Comparison of ENCODE assay signal across 25 mouse cellular contexts in genomic region chr13:105180781-105181180, GRCm38 (mm10).
A peak's percentile ranks its signal among the peaks of the same experiment; 100 is the strongest.
DNase-seq lines count a peak whose midpoint lies in the region; ATAC-seq and TF ChIP-seq lines count a peak whose summit lies in the region.
"Had no signal": no experiment of that assay in that cellular context is flagged by ENCODE, and none has a peak within 500 bp of the region (broad histone marks: within the 10 kb centered on the region; RNA-seq: fewer than 3 reads in every experiment).

No protein-coding gene starts in this region.

- no peaks in the 10 kb centered on the region for H3K9me3 ChIP-seq in forebrain, embryonic 14.5 days (replicated peaks; ENCODE audit: control insufficient read depth, low read length)
- H3K9me3 ChIP-seq in forebrain, embryonic 12.5 days = no peaks in the 10 kb centered on the region
- no peaks in the 10 kb centered on the region for H3K9me3 ChIP-seq in hindbrain, embryonic 13.5 days
- H3K9me3 ChIP-seq in hindbrain, embryonic 11.5 days (ENCODE audit: control insufficient read depth, low read length) = no peaks in the 10 kb centered on the region
- no peaks in the 10 kb centered on the region for H3K9me3 ChIP-seq in midbrain, postnatal 0 days (ENCODE audit: low read length)
- H3K9me3 ChIP-seq in midbrain, embryonic 11.5 days (ENCODE audit: control insufficient read depth, low read length) = no peaks in the 10 kb centered on the region
- no peaks in the 10 kb centered on the region for H3K9me3 ChIP-seq in hindbrain, postnatal 0 days (ENCODE audit: low read length)
- H3K9me3 ChIP-seq: embryonic facial prominence, embryonic 12.5 days; embryonic facial prominence, embryonic 15.5 days; G1E; intestine, embryonic 15.5 days had no signal

- H3K4me1 ChIP-seq in forebrain, embryonic 14.5 days (ENCODE audit: control insufficient read depth, insufficient read depth, low read length) = no peaks in the 10 kb centered on the region
- no peaks in the 10 kb centered on the region for H3K4me1 ChIP-seq in forebrain, embryonic 12.5 days
- H3K4me1 ChIP-seq in hindbrain, embryonic 13.5 days (replicated peaks) = no peaks in the 10 kb centered on the region
- no peaks in the 10 kb centered on the region for H3K4me1 ChIP-seq in hindbrain, embryonic 11.5 days (replicated peaks; ENCODE audit: control insufficient read depth, insufficient read depth, low read length)
- no peaks in the 10 kb centered on the region for H3K4me1 ChIP-seq in midbrain, postnatal 0 days (ENCODE audit: insufficient read depth, low read length)
- no peaks in the 10 kb centered on the region for H3K4me1 ChIP-seq in midbrain, embryonic 11.5 days (ENCODE audit: control insufficient read depth, insufficient read depth, low read length)
- no peaks in the 10 kb centered on the region for H3K4me1 ChIP-seq in hindbrain, postnatal 0 days (ENCODE audit: insufficient read depth, low read length)
- H3K4me1 ChIP-seq: embryonic facial prominence, embryonic 12.5 days; embryonic facial prominence, embryonic 15.5 days; intestine, embryonic 15.5 days had no signal

- H3K9ac ChIP-seq in forebrain, embryonic 14.5 days (ENCODE audit: low read length) = no peak overlapping the region
- no peak overlapping the region for H3K9ac ChIP-seq in forebrain, embryonic 12.5 days
- no peak overlapping the region for H3K9ac ChIP-seq in hindbrain, embryonic 13.5 days
- H3K9ac ChIP-seq in hindbrain, embryonic 11.5 days (ENCODE audit: low read depth, low read length) = no peak overlapping the region
- H3K9ac ChIP-seq in midbrain, postnatal 0 days (replicated peaks; ENCODE audit: low read length, poor library complexity, severe bottlenecking) = no peak overlapping the region
- no peak overlapping the region for H3K9ac ChIP-seq in midbrain, embryonic 11.5 days (ENCODE audit: low read length)
- H3K9ac ChIP-seq in hindbrain, postnatal 0 days (replicated peaks; ENCODE audit: low read length) = no peak overlapping the region
- H3K9ac ChIP-seq: embryonic facial prominence, embryonic 12.5 days; embryonic facial prominence, embryonic 15.5 days; intestine, embryonic 15.5 days had no signal

- TF ChIP-seq CTCF in midbrain, postnatal 0 days (IDR thresholded peaks at IDR 0.05) = no peak
- TF ChIP-seq CTCF in hindbrain, postnatal 0 days (IDR thresholded peaks at IDR 0.05; ENCODE audit: low read depth) = no peak

- H3K27me3 ChIP-seq in forebrain, embryonic 14.5 days (replicated peaks; ENCODE audit: control insufficient read depth, insufficient read depth, low read length) = no peaks in the 10 kb centered on the region
- no peaks in the 10 kb centered on the region for H3K27me3 ChIP-seq in forebrain, embryonic 12.5 days
- no peaks in the 10 kb centered on the region for H3K27me3 ChIP-seq in hindbrain, embryonic 13.5 days
- no peaks in the 10 kb centered on the region for H3K27me3 ChIP-seq in hindbrain, embryonic 11.5 days (ENCODE audit: control insufficient read depth, insufficient read depth, low read length)
- H3K27me3 ChIP-seq in midbrain, postnatal 0 days (ENCODE audit: insufficient read depth, low read length) = no peaks in the 10 kb centered on the region
- no peaks in the 10 kb centered on the region for H3K27me3 ChIP-seq in midbrain, embryonic 11.5 days (ENCODE audit: control insufficient read depth, insufficient read depth, low read length)
- no peaks in the 10 kb centered on the region for H3K27me3 ChIP-seq in hindbrain, postnatal 0 days (ENCODE audit: insufficient read depth, low read length)
- H3K27me3 ChIP-seq: CH12.LX; embryonic facial prominence, embryonic 12.5 days; embryonic facial prominence, embryonic 15.5 days; intestine, embryonic 15.5 days; Patski had no signal

- H3K4me3 ChIP-seq in forebrain, embryonic 14.5 days (ENCODE audit: low read depth, low read length) = no peak overlapping the region
- H3K4me3 ChIP-seq in forebrain, embryonic 12.5 days (replicated peaks) = no peak overlapping the region
- H3K4me3 ChIP-seq in hindbrain, embryonic 13.5 days = no peak overlapping the region
- no peak overlapping the region for H3K4me3 ChIP-seq in hindbrain, embryonic 11.5 days (ENCODE audit: low read depth, low read length)
- no peak overlapping the region for H3K4me3 ChIP-seq in midbrain, postnatal 0 days (ENCODE audit: low read depth, low read length)
- H3K4me3 ChIP-seq in midbrain, embryonic 11.5 days (ENCODE audit: low read depth, low read length) = no peak overlapping the region
- no peak overlapping the region for H3K4me3 ChIP-seq in hindbrain, postnatal 0 days (ENCODE audit: low read length)
- H3K4me3 ChIP-seq: embryonic facial prominence, embryonic 12.5 days; embryonic facial prominence, embryonic 15.5 days; gastrocnemius, adult 2 months; intestine, embryonic 15.5 days had no signal

- no peak for ATAC-seq in forebrain, embryonic 14.5 days
- ATAC-seq in forebrain, embryonic 12.5 days (ENCODE audit: low FRiP score) = no peak
- peak; percentile 57; the same call in 1 of the 2 replicates for ATAC-seq in hindbrain, embryonic 13.5 days (ENCODE audit: low FRiP score)
- no peak for ATAC-seq in hindbrain, embryonic 11.5 days (ENCODE audit: low FRiP score)
- ATAC-seq in midbrain, postnatal 0 days (ENCODE audit: low FRiP score) = no peak
- ATAC-seq in midbrain, embryonic 11.5 days (ENCODE audit: low FRiP score) = no peak
- peak; percentile 58; the same call in 1 of the 2 replicates for ATAC-seq in hindbrain, postnatal 0 days
- ATAC-seq: intestine, embryonic 15.5 days; Patski had no signal

- H3K27ac ChIP-seq in forebrain, embryonic 14.5 days (ENCODE audit: low read depth, low read length) = no peak overlapping the region
- H3K27ac ChIP-seq in forebrain, embryonic 12.5 days = no peak overlapping the region
- H3K27ac ChIP-seq in hindbrain, embryonic 13.5 days = no peak overlapping the region
- H3K27ac ChIP-seq in hindbrain, embryonic 11.5 days (ENCODE audit: low read depth, low read length) = no peak overlapping the region
- H3K27ac ChIP-seq in midbrain, postnatal 0 days (ENCODE audit: low read depth, low read length) = no peak overlapping the region
- no peak overlapping the region for H3K27ac ChIP-seq in midbrain, embryonic 11.5 days (ENCODE audit: low read depth, low read length)
- H3K27ac ChIP-seq in hindbrain, postnatal 0 days = no peak overlapping the region
- H3K27ac ChIP-seq: embryonic facial prominence, embryonic 12.5 days; embryonic facial prominence, embryonic 15.5 days; gastrocnemius, adult 2 months; intestine, embryonic 15.5 days had no signal

- H3K4me2 ChIP-seq in forebrain, embryonic 14.5 days (ENCODE audit: low read length) = no peak overlapping the region
- no peak overlapping the region for H3K4me2 ChIP-seq in forebrain, embryonic 12.5 days
- no peak overlapping the region for H3K4me2 ChIP-seq in hindbrain, embryonic 13.5 days
- H3K4me2 ChIP-seq in hindbrain, embryonic 11.5 days (replicated peaks; ENCODE audit: low read depth, low read length) = no peak overlapping the region
- no peak overlapping the region for H3K4me2 ChIP-seq in midbrain, postnatal 0 days (ENCODE audit: low read depth, low read length, poor library complexity, severe bottlenecking)
- H3K4me2 ChIP-seq in midbrain, embryonic 11.5 days = no peak overlapping the region
- no peak overlapping the region for H3K4me2 ChIP-seq in hindbrain, postnatal 0 days (ENCODE audit: low read depth, low read length)
- H3K4me2 ChIP-seq: embryonic facial prominence, embryonic 12.5 days; embryonic facial prominence, embryonic 15.5 days; heart, embryonic 11.5 days; intestine, embryonic 15.5 days had no signal

- H3K36me3 ChIP-seq in forebrain, embryonic 14.5 days (ENCODE audit: control insufficient read depth, insufficient read depth, low read length) = 0 out of 2 replicates have a peak, but pooled peaks cover 2% of the 10 kb centered on the region
- peaks cover 4% of the 10 kb centered on the region; the same call in 1 of the 2 replicates for H3K36me3 ChIP-seq in forebrain, embryonic 12.5 days (replicated peaks)
- peaks cover 5% of the 10 kb centered on the region; the same call in 1 of the 2 replicates for H3K36me3 ChIP-seq in hindbrain, embryonic 13.5 days
- H3K36me3 ChIP-seq in hindbrain, embryonic 11.5 days (ENCODE audit: control insufficient read depth, insufficient read depth, low read length) = no peaks in the 10 kb centered on the region
- no peaks in the 10 kb centered on the region; the same call in 1 of the 2 replicates for H3K36me3 ChIP-seq in midbrain, postnatal 0 days (ENCODE audit: insufficient read depth, low read length)
- no peaks in the 10 kb centered on the region for H3K36me3 ChIP-seq in midbrain, embryonic 11.5 days (ENCODE audit: control insufficient read depth, insufficient read depth, low read length)
- H3K36me3 ChIP-seq in hindbrain, postnatal 0 days (ENCODE audit: insufficient read depth, low read length) = no peaks in the 10 kb centered on the region
- H3K36me3 ChIP-seq: embryonic facial prominence, embryonic 12.5 days; embryonic facial prominence, embryonic 15.5 days; G1E; intestine, embryonic 15.5 days had no signal

- 57% methylated on average over 5 of the region's 5 CpGs for WGBS in forebrain, embryonic 14.5 days
- 79% methylated on average over 5 of the region's 5 CpGs for WGBS in forebrain, embryonic 12.5 days
- 69% methylated on average over 5 of the region's 5 CpGs for WGBS in hindbrain, embryonic 13.5 days
- 85% methylated on average over 5 of the region's 5 CpGs for WGBS in hindbrain, embryonic 11.5 days
- 62% methylated on average over 5 of the region's 5 CpGs for WGBS in midbrain, postnatal 0 days
- 81% methylated on average over 5 of the region's 5 CpGs for WGBS in midbrain, embryonic 11.5 days
- WGBS in hindbrain, postnatal 0 days = 42% methylated on average over 5 of the region's 5 CpGs

- DNase-seq in forebrain, embryonic 14.5 days (ENCODE audit: low spot score) = peak; percentile 18
- no peak for DNase-seq in hindbrain, embryonic 11.5 days (ENCODE audit: low spot score)
- peak; percentile 30 for DNase-seq in midbrain, postnatal 0 days (ENCODE audit: low spot score)
- DNase-seq in midbrain, embryonic 11.5 days (ENCODE audit: low spot score, missing footprints) = no peak
- peak; percentile 23 for DNase-seq in hindbrain, postnatal 0 days (ENCODE audit: low spot score)
- DNase-seq: adrenal gland, postnatal 10 days; adrenal gland, postnatal 36 days; B cell, adult 2 months; cerebellum, adult 11 months; cerebellum, adult 2 months; cerebellum, postnatal 14 days; gastrocnemius, adult 2 months; gastrocnemius, postnatal 14 days; heart, adult 11 months; kidney, adult 11 months; kidney, adult 8-10 months had no signal

Comparison
In these comparisons a context has a peak if more than half of its experiments do, and no peak if none do; other contexts are left out.
1. ATAC-seq: peak in hindbrain, embryonic 13.5 days (single experiment) and hindbrain, postnatal 0 days (single experiment); none in forebrain, embryonic 14.5 days (single experiment), forebrain, embryonic 12.5 days (single experiment), hindbrain, embryonic 11.5 days (single experiment), midbrain, postnatal 0 days (single experiment) and midbrain, embryonic 11.5 days (single experiment).
2. DNase-seq: peak in forebrain, embryonic 14.5 days (single experiment), midbrain, postnatal 0 days (single experiment) and hindbrain, postnatal 0 days (single experiment); none in hindbrain, embryonic 11.5 days (single experiment) and midbrain, embryonic 11.5 days (single experiment).